Mouse (Mus musculus) ES-E14 (cell line): ENCODE results near the gene Tmem98.

Experiments used
- HCFC1 ChIP-seq: IDR thresholded peaks from 2 replicates; pipeline ENCODE4 v1.6.1; 2012; ENCODE audit warnings: low read length, inconsistent platforms, borderline replicate concordance; ENCODE audit not compliant: insufficient read depth
- MAFK ChIP-seq: IDR thresholded peaks from 2 replicates; pipeline ENCODE4 v1.6.1; 2014; ENCODE audit warnings: mild to moderate bottlenecking, low read depth, low read length, inconsistent platforms; ENCODE audit not compliant: insufficient read depth
- ZNF384 ChIP-seq: IDR thresholded peaks from 2 replicates; pipeline ENCODE4 v1.6.1; 2012; ENCODE audit warnings: low read depth, low read length, inconsistent platforms

DNA sequence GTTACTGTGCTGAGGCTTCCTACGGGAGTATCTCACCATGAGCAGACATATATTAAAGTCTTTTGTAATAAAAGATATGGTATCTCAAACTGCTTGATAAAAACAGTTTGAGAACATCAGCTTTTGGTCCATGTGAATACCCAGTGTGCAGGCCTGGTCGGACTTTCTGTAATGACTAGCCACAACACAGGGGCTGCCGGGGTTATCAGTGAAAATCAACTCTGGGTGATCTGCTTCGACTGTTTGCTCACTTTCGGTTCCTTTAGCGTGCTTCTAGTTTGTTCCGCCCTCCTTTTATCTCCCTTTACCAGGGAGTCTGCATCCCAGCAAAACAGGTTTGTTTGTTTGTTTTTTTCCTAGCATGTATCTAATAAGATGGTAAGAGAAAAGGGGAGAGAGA is 26.5 kb upstream of the Tmem98 start:
- TF ChIP-seq MAFK = no peak
- TF ChIP-seq ZNF384 = no peak
- no peak for TF ChIP-seq HCFC1
